Mouse (Mus musculus): ENCODE data around the gene Nrxn2.

DNA sequence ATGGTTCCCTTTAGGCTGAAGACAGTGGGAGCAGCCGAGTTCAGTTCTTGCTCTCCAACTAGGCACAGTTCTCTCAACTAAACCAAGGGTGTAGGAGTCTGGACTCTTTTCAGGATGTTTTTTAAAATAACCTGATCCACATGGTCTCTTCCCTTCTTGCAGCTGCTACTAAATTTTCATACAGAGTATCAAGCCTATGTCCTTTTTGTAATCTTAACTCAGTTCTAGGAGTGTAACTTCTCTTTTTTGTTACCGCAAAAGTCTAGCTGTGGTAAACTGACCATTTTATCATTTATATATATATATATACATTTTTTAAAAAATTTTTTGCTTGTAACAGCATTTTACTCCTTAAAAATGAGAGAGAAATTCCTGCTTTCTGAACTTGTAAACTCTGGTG lies 48.4 kb upstream of the Nrxn2 start:
- TF ChIP-seq CTCF (IDR thresholded peaks at IDR 0.05; ENCODE audit: low read depth) (no peak), EP300 (optimal IDR thresholded peaks at IDR 0.05) (no peak)
